Mouse (Mus musculus): ENCODE data around the gene Mogs.

Gene Mogs

DNA sequence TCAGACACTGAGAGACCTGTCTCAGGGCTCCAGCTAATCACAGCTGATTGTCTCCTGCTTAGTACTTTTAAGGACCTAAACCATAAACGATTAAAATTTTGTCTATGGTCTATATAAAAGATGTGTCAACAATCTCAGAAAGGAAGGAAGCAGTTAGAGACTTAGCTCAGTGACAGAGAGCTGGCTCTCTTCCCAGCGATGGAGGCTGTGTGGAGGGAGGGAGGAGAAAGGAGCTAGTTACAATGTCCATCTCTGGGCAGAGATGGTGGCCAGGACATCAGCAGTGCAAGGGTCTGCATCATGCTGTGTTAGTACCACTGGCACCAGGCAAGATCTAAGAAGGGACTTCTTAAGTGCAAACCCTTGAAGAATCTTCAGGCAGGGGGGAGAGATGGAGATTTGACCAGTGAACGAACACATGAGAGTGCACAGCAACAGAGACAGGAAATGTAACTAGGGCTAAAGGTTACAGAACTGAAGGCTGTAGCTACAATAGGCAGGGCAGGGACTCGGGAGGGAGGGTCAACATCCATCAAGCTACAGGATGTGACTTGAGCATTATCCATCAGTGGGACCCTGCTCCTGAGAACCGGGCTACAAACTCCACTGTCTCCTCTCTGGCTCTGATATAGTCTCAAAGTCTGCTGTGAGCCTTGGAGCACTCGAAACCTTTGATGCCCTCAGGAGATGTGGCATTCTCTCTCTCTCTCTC, 22.7 kb upstream of the Mogs start:
- in situ Hi-C loops (cut with MseI, MboI) = loop anchor here in 1 of 2 experiments (25.0 kb wide), 1 partner anchor 105 kb away; no protein-coding TSS in a partner anchor

DNA sequence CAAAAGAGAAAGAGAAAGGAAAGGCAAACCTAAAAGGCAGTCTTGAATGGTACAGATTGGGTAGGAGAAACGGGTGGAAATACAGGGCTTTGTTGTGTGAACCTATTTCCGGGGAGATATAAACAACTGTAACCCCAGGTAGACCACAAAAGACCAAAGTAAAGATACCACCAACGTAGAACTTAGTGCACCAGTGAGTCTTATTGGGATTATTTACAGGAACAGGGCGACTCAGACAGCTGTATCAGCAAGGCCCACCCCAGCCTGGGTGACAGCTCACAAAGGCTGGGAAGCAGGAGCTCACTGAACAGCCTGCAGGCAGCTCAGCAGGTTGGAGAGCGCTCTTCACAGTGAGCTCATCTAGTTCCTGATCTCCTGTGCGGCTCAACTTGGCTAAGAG, 19.3 kb upstream of the Mogs start:
- in situ Hi-C loops (cut with MseI, MboI) = loop anchor here (5.0 to 25.0 kb wide), 2 partner anchors 99 to 109 kb away; no protein-coding TSS in a partner anchor

DNA sequence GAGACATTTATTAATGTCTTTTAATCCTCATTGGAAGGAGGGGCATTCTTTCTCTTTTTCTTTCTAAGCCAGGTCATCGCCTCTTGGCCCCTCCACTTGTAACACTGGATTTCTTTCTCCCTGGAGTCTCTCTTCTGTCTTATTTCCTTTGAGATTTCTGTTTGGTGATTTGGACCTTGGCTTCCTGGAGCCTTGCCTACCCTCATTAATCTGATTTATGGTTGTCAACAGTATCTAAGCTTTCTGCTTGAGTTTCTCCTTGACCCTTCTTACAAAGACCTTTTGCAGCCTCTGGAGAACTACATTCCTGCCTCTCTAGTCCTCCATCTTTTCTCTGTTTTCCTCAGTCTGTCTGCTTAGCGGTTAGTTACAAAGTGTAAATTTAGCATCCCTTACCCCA, 16.9 kb upstream of the Mogs start:
- in situ Hi-C loops (cut with MseI, MboI) = loop anchor here (5.0 to 25.0 kb wide), 2 partner anchors 101 to 111 kb away; no protein-coding TSS in a partner anchor

DNA sequence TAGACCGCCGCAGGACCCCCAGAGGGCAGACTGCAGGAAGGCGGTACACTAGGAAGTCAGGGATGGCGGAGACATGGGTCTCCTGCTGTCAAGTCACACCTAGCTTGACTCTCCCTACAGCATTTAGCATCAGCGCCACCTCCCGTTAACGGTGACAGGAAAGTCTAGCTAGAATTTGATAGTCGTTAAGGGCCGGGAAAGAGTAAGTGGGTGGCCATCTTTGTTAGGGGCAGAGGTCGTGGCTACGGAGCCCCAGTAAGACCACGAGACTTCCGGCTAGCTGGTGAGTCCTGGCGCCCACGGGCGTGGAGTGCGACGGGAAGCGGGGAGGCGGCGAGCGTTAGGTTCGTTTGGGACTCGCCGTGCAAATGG, 14.0 kb upstream of the Mogs start, which contains the start of the genes Ccdc142 and Gm42688:
Ccdc142 (plus strand) TSS at position 286 of the 372 bp plus-strand sequence.
Gm42688 (plus strand) TSS at position 302 of the 372 bp plus-strand sequence.
- in situ Hi-C loops (cut with MseI, MboI) = no loop called here

DNA sequence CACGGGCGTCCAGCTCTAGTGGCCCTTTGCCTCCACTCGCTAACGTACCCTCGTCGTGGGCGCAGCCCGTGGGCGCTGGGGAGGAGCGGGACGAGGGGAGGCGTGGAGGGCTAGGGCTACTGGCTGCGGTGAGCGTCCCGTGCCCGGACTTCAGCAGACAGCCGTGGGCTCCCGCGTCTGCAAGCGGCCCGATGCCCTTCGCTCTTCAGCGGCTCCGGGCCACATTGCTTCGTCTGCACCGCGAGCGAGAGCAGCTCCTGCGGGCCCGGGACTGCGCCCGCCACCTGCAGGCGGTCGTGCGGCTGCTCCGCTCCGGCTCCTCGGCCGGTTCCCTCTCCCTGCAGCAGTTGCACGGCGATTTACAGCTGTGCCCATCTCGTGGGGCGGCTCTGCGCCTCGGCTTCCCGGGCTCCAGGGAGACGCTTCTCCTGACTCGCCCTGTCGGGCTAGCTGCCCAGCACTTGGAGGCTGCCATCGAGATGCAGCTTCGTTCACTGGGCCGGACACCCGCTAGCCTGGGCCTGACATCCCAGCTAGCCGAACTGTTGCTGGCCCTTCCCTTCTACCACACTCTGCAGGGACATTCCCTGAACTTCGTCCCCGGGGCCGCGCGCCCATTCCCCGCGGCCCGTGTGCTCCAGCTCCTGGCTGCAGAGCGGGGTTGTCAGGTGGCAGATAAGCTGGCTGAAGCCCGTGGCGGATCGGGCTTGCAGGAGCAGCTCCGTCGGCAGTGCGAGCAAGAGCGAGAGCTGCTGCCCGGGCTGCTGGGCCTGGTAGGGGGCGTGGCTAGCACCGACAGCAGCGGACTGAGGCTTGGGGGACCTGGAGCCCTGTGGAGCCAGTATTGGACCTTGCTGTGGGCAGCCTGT, 13.4 kb upstream of the Mogs start:
- in situ Hi-C loops (cut with MseI, MboI) = no loop called here

DNA sequence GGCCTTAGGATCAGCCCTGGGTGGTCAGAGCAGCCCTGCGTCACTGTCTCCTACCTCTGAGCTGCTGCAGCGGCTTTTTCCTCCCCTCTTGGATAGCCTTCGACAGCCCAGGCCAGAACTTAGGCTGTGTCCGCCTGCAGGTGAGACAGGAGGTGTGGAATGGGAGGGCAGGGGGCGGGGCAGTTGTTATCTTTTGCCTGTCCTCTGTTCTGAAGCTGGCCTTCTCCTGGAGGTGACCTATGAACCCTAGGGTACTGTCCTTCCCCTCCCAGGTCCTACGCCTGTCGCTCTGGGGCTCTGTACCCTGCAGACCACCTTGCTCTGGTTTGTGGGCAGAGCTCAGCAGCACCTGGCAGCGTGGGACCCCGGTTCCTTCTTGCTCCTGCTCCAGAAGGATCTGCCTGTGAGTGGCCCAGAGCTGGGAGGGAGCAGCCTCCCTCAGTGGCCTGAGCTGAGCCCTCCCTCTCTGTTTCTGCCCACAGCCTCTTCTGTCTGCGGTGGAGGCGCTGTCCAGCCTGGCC, 12.1 kb upstream of the Mogs start:
- in situ Hi-C loops (cut with MseI, MboI) = no loop called here

DNA sequence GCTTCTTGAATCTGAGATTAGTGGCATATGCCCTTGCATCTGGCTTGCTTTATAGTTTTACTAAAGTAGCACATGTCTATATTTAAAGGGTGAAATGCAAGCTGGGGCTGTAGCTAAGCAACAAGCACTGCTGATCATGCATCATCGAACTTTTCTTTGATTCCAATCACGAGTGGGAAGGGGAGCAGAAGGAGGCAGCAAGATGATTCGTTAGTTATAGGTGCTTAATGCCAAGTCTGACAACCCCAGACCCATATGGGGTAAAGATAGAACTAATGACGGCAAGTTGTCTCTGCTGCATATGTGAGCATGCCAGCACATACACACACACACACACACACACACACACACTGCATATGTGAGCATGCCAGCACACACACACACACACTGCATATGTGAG, 11.1 kb upstream of the Mogs start:
- in situ Hi-C loops (cut with MseI, MboI) = no loop called here

DNA sequence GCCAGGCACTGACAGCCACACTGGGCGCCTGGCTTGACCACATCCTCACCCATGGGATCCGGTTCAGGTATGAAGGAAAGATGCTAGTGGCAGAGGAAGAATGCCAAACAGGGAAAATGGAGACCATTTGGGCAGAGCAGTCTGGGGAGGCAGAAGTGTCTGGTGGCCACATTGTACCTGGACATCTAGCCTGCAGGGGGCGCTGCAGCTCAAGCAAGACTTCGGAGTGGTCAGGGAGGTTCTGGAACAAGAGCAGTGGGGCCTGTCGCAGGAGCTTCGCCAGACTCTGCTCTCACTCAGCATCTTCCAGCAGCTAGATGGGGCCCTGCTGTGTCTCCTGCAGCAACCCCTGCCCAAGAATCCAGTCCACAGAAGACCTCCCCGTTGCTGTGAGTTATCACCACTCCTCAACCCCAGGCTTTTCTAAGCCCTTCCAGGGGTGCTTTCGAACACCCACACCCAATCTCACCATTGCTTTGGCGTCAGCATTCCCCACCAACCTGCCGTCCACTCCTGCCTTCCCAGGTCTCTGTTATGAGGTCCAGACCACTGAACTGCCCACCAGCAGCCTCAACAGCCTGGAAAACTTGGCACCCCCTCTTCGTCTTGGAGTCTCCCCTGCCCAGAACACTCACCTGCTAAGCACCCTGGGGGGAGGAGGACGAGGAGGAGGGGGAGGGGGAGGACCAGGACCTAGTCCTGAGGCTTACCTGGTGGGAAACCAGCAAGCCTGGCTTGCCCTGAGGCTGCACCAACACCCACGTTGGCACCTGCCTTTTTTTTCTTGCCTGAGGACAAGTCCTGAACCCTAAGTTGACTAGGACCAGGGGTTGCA, 7.5 kb upstream of the Mogs start:
- in situ Hi-C loops (cut with MseI, MboI) = no loop called here

DNA sequence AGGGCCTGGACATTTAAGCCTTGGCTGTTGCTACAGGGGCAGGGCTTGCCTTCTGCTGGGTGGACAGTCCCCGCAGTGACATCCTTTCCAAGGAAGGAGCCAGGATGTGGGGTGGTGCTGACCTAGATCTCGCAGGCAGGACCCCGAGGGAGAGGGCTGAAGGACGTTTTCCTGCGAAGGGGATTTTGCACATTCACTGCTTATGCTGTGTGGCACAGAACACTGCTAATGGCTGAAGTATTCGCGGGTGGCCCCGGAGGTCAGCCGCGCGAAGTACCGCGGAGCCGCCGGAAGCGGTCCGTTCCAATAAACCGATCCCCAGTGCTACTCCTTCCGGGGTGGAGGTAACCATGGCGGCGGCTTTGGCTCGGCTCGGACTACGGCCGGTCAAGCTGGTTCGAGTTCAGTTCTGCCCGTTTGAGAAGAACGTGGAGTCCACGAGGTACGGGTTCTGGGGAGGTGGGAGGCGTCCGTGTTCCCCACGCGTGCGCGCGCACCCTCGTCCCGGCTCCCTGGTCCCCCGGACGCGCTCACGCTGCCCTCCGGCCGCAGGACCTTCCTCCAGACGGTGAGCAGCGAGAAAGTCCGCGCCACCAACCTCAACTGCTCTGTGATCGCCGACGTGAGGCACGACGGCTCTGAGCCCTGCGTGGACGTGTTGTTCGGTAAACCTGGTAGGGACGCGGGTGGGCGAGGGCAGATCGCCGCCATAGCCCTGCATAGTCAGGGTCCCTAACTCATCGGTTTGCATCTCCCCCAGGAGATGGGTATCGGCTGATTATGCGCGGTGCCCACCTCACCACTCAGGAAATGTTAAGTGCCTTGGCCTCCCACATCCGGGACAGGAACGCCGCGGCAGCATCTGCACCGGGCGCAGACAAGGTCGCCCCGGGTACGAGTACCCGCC, 6.3 kb upstream of the Mogs start, which contains the start of gene Mrpl53:
Mrpl53 (plus strand) TSS at position 279 of the 907 bp plus-strand sequence.
- in situ Hi-C loops (cut with MseI, MboI) = no loop called here

DNA sequence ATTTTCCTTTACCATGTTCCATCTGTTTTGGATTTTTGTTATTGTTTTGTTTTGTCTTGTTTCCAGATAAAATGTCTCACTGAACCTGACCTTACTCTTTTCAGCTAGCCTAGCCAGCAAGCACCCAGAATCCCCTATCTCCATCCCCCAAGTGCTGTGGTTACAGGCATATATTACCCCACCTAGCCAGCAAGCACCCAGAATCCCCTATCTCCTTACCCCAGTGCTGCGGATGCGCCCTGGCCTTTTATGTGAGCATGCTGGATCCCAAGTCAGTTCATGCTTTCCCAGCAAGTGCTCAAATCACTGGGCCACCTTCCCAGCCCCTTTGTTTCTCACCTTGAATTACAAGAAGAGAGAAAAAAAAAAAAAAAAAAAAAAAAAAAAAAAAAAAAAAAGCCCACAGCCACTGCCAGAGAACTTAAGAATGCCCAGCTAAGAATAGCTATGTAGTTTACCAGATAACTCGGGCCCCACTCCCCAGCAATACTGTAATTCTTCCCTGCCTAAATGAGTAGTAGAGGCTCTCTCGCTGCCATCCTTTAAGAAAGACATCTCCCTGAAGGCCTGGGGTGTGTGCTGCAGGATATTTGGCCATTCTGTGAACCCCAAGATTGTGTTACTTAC, 3.7 kb upstream of the Mogs start:
- in situ Hi-C loops (cut with MseI, MboI) = no loop called here

DNA sequence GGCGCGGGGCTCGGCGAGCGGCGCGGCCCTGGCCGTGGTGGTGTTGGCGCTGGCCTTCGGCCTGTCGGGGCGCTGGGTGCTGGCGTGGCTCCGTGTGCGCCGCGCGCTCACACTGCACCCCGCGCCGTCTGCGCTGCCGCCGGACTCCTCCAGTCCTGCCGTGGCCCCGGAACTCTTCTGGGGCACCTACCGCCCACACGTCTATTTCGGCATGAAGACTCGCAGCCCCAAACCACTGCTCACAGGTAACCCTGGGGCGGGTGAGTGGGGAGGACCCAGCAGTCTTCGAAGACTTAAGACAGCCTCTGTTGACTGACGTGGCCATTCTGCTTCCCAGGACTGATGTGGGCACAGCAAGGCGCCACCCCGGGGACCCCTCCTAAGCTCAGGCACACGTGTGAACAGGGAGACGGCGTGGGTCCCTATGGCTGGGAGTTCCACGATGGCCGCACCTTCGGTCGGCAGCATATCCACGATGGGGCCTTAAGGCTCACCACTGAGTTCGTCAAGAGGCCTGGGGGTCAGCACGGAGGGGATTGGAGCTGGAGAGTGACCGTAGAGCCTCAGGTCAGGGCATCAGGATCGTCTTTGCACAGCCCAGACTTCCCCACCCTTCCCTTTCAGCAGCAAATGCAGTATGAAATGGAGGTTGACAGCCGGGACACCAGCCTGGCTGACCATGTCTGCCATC, 531 bp downstream of the Mogs start:
- in situ Hi-C loops (cut with MseI, MboI) = no loop called here

DNA sequence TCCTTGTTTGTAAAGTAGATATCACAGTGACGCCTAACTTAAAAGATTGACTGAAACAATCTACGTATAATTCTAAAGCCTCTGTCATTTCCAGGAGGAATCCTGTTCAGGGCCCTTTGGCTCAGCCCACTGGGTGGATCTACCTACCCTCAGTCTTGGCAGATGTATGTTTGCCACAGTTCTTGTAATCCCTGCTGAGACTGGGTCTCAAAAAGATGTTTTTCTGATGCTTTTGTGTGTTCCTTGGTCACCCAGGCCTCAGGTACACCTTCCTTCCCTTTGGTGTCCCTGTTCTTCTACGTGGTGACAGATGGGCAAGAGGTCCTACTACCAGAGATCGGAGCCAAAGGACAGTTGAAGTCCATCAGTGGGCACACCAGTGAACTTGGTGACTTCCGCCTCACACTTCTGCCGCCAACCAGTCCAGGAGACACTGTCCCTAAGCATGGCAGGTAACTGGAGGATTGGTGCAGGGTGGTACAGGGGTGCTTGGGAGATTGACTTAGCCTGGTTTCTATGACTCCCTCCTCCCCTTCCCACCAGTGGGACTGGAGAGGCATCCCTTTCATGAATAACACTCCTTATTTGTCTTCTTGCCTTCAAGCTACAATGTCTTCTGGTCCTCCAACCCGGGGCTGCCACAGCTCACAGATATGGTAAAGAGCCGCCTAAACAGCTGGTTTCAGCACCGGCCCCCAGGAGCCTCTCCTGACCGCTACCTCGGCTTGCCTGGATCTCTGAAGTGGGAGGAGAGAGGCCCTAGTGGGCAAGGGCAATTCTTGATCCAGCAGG, 1.3 kb downstream of the Mogs start:
- in situ Hi-C loops (cut with MseI, MboI) = no loop called here

DNA sequence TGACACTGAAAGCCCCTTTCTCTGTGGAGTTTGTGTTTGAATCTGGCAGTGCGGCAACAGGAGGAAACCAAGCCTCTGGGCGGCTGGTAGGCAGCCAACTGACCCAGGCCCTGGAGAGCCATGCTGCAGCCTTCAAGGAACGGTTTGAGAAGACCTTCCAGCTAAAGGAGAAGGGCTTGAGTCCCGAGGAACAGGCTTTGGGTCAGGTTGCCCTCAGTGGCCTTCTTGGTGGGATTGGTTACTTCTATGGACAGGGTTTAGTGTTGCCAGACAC, 1.8 kb downstream of the Mogs start:
- in situ Hi-C loops (cut with MseI, MboI) = no loop called here

DNA sequence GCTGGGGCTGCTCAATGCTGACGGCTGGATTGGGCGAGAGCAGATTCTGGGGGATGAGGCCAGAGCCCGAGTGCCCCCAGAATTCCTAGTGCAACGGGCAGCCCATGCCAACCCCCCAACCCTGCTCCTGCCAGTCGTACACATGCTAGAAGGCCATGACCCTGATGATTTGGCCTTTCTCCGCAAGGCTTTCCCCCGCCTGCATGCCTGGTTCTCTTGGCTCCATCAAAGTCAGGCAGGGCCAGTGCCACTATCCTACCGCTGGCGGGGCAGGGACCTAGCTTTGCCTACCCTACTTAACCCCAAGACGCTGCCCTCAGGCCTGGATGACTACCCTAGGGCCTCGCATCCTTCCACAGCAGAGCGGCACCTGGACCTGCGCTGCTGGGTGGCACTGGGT, 2.3 kb downstream of the Mogs start:
- in situ Hi-C loops (cut with MseI, MboI) = no loop called here

DNA sequence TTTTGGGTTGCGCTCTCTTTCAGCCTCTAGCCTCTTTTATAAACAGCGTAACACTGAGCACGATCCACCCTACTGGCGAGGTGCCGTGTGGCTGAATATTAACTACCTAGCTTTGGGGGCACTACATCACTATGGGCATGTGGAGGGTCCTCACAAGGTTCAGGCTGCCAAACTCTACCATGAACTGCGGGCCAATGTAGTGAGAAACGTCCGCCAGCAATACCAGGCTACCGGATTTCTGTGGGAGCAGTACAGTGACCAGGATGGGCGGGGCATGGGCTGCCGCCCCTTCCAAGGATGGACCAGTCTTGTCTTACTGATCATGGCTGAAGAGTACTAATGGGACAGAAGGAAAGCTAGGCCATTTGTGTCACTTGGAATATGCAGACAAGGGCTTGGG, 3.1 kb downstream of the Mogs start:
- in situ Hi-C loops (cut with MseI, MboI) = no loop called here

DNA sequence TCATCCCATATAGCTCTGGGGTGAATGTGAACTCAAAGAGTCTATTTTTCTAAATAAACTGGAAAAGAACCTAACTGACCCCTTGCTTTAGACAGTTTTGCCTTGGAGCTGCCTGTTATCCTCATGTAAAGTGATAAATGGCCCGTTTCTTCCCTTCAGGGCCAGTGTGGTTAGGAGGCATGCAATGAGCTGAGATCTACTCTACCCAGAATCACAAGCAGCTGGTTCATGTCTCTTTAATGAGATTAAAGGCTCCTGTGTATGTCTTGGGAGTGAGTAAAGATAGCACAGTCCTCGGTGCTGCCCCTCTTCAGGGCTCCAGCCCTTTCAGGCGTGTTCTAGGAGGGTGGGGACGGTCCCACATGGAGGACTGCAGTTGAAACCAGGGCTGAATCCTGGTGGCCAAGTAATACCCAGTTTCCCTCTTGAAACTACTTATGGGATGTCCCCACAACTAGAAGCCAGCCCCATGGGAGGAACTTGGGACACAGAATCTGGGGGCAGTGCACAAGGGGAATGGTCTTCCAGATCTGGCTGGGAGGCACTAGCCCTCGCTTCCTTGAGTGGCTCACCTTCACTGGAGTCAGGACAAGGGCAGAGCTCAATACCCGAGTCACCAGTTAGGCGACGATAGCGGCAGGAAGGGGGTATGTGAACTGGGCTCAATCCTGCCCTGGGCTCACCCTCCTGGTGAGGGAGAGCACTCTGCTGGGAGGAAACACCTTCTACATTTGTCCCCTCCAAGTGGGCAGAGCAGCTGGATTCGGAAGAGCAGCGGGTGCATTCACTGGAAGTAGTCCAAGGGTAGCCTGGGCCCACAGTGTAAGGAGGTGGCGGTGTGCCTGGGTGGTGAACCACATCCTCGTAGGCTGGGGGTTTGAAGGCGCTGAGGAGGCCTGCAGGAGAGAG, 3.8 kb downstream of the Mogs start:
- in situ Hi-C loops (cut with MseI, MboI) = no loop called here

DNA sequence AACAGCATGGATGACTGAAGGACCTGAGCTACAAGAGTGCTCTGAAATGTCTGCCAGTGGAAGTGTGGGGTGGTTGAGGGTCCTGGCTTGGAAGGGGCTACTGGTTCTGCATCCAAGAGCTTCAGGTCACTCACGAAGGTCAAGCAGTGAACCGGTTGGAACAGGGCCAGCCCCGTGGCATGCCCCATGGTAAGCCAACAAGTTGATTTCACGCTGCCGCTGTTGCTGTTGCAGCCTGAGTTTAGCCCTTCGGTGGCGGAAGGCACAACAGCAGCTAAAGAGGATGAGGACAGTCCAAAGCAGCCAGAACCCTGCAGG, 4.4 kb downstream of the Mogs start:
- in situ Hi-C loops (cut with MseI, MboI) = no loop called here

Data from mouse trophoblast stem cell (cell line).